In the genomic region with DNA sequence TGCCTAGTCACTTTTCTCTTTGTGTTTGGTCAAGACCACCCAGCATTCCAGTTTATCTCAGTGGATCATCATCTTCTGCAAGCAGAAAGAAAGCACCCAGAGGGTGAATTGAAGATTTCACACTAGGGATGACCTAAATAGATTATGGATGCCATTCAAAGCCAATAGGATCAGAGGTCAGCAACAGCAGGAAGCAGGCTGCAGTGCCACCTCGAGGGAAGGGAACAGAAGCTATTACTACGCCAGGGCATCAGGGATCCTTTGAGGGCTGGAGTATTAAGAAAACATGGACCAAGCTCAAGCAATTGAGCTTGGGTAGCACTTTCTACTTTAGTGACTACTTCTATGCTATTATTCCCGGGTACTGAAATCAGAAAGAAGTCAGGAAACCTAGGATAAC, we compare ENCODE assay signal across 14 mouse cellular contexts.
A peak's percentile ranks its signal among the peaks of the same experiment; 100 is the strongest.
DNase-seq lines count a peak whose midpoint lies in the region; ATAC-seq and TF ChIP-seq lines count a peak whose summit lies in the region.
"Had no signal": no experiment of that assay in that cellular context is flagged by ENCODE, and none has a peak within 500 bp of the region (broad histone marks: within the 10 kb centered on the region; RNA-seq: fewer than 3 reads in every experiment).

No protein-coding gene starts in this region.

- H3K9me3 ChIP-seq in liver, embryonic 11.5 days (ENCODE audit: control insufficient read depth, low read length) = no peaks in the 10 kb centered on the region
- no peaks in the 10 kb centered on the region for H3K9me3 ChIP-seq in limb, embryonic 10.5 days (replicated peaks)
- H3K9me3 ChIP-seq: liver, embryonic 13.5 days; neural tube, embryonic 13.5 days had no signal

- peak; percentile 36; the same call in 1 of the 2 replicates for TF ChIP-seq CTCF in liver, adult 2 months (IDR thresholded peaks at IDR 0.05; ENCODE audit: low read depth, low read length)

- no peak overlapping the region for H3K9ac ChIP-seq in liver, adult 2 months (ENCODE audit: low read depth, low read length)
- no peak overlapping the region for H3K9ac ChIP-seq in liver, embryonic 11.5 days (ENCODE audit: low read depth, low read length)
- H3K9ac ChIP-seq: liver, embryonic 13.5 days; neural tube, embryonic 13.5 days had no signal

- no peak overlapping the region for H3K4me2 ChIP-seq in liver, embryonic 11.5 days
- H3K4me2 ChIP-seq: liver, embryonic 13.5 days; neural tube, embryonic 13.5 days had no signal

- H3K27me3 ChIP-seq in liver, adult 2 months (ENCODE audit: control insufficient read depth, insufficient read depth, low read length) = no peaks in the 10 kb centered on the region
- no peaks in the 10 kb centered on the region for H3K27me3 ChIP-seq in liver, embryonic 11.5 days (replicated peaks; ENCODE audit: control insufficient read depth, insufficient read depth, low read length)
- H3K27me3 ChIP-seq in limb, embryonic 10.5 days (ENCODE audit: low read depth, poor library complexity, severe bottlenecking) = no peaks in the 10 kb centered on the region
- H3K27me3 ChIP-seq: liver, embryonic 13.5 days; neural tube, embryonic 13.5 days had no signal

- H3K4me1 ChIP-seq in liver, adult 2 months (ENCODE audit: control insufficient read depth, insufficient read depth, low read length) = no peaks in the 10 kb centered on the region
- H3K4me1 ChIP-seq in liver, embryonic 11.5 days (replicated peaks; ENCODE audit: control insufficient read depth, insufficient read depth, low read length) = no peaks in the 10 kb centered on the region
- no peaks in the 10 kb centered on the region for H3K4me1 ChIP-seq in limb, embryonic 10.5 days
- H3K4me1 ChIP-seq: liver, embryonic 13.5 days; neural tube, embryonic 13.5 days had no signal

- ATAC-seq in cerebellum, adult (ENCODE audit: insufficient number of reproducible peaks, low FRiP score, low TSS enrichment) = no peak
- ATAC-seq in liver, embryonic 11.5 days (replicated peaks; ENCODE audit: low FRiP score) = no peak
- ATAC-seq: hindbrain, embryonic 16.5 days had no signal

- no peaks in the 10 kb centered on the region for H3K36me3 ChIP-seq in liver, adult 2 months (ENCODE audit: control insufficient read depth, insufficient read depth, low read length)
- no peaks in the 10 kb centered on the region for H3K36me3 ChIP-seq in liver, embryonic 11.5 days (ENCODE audit: control insufficient read depth, insufficient read depth, low read length)
- no peaks in the 10 kb centered on the region for H3K36me3 ChIP-seq in limb, embryonic 10.5 days
- H3K36me3 ChIP-seq: liver, embryonic 13.5 days; neural tube, embryonic 13.5 days had no signal

- no peak for TF ChIP-seq POLR2A in liver, adult 2 months (IDR thresholded peaks at IDR 0.05; ENCODE audit: extremely low read depth, insufficient read depth, low read length)

- no peaks in the 10 kb centered on the region for H3K79me2 ChIP-seq in liver, adult 2 months (ENCODE audit: control insufficient read depth, insufficient read depth, low read length)

- no peak overlapping the region for H3K4me3 ChIP-seq in liver, adult 2 months (ENCODE audit: insufficient read depth, low read depth, low read length)
- no peak overlapping the region for H3K4me3 ChIP-seq in liver, embryonic 11.5 days (ENCODE audit: low read depth, low read length)
- H3K4me3 ChIP-seq in limb, embryonic 10.5 days = no peak overlapping the region
- H3K4me3 ChIP-seq: liver, embryonic 13.5 days; neural tube, embryonic 13.5 days had no signal

- peak; percentile 4 to 5 for DNase-seq in cerebellum, postnatal 14 days
- DNase-seq in liver, adult 2 months (ENCODE audit: extremely low read depth, low read depth, low spot score) = peak; percentile 13
- DNase-seq in liver, embryonic 11.5 days (ENCODE audit: low spot score) = no peak
- peak; percentile 28 for DNase-seq in adipocyte (ENCODE audit: low spot score)
- peak; percentile 4 for DNase-seq in gonadal fat pad, adult 2 months (ENCODE audit: low read depth)
- DNase-seq in limb, embryonic 10.5 days (ENCODE audit: low spot score) = no peak
- DNase-seq in kidney, postnatal 10 days = no peak
- DNase-seq: B cell, adult 2 months; cerebellum, postnatal 36 days; liver, embryonic 13.5 days; lung, postnatal 36 days had no signal

- H3K27ac ChIP-seq in liver, adult 2 months (replicated peaks; ENCODE audit: insufficient read depth, low read depth, low read length) = no peak overlapping the region
- H3K27ac ChIP-seq in liver, embryonic 11.5 days (ENCODE audit: low read depth, low read length) = no peak overlapping the region
- H3K27ac ChIP-seq in limb, embryonic 10.5 days = no peak overlapping the region
- H3K27ac ChIP-seq: liver, embryonic 13.5 days; neural tube, embryonic 13.5 days had no signal

- whole genome bisulfite sequencing in liver, adult 2 months = 50% methylated on average over 3 of the region's 3 CpGs
- 58% methylated on average over 3 of the region's 3 CpGs for WGBS in liver, embryonic 11.5 days
- 73% methylated on average over 3 of the region's 3 CpGs for WGBS in limb, embryonic 10.5 days

Comparison
In these comparisons a context has a peak if more than half of its experiments do, and no peak if none do; other contexts are left out.
1. DNase-seq: peak in cerebellum, postnatal 14 days (2 of 2), liver, adult 2 months (single experiment), adipocyte (single experiment) and gonadal fat pad, adult 2 months (single experiment); none in liver, embryonic 11.5 days (single experiment), limb, embryonic 10.5 days (single experiment) and kidney, postnatal 10 days (single experiment).